Mouse (Mus musculus) stomach, embryonic 14.5 days (tissue): ENCODE measurements around the gene Ehmt2. TPM values are rescaled to one million over a fixed set of nuclear protein-coding genes. Genes with fewer than 3 reads are reported as not detected.
"Not testable (repeated sequence)": the region's sequence is repeated elsewhere in the genome, so short reads cannot be mapped to it uniquely, and the experiment has no call there.

ENCODE experiments used
- ATAC-seq: fragments of 200-750 bp; cut with Nextera tagmentation; 2 replicates; pipeline ENCODE4 v1.8.0; 2017; ENCODE audit warnings: low read depth, moderate TSS enrichment; ENCODE audit not compliant: insufficient number of reproducible peaks, insufficient read depth, low FRiP score
- H3K27ac ChIP-seq: fragments of 300-500 bp; sonication (generic); 2 replicates; pipeline ENCODE4 v1.5.1; 2014; ENCODE audit warnings: mild to moderate bottlenecking, low read length, moderate library complexity, mixed read lengths
- H3K27me3 ChIP-seq: fragments of 300-500 bp; sonication (generic); 2 replicates; pipeline ENCODE4 v1.6.1; 2014; ENCODE audit warnings: low read length, control low read depth, mixed read lengths; ENCODE audit not compliant: control insufficient read depth, insufficient read depth
- H3K36me3 ChIP-seq: fragments of 300-500 bp; sonication (generic); 2 replicates; pipeline ENCODE4 v1.6.1; 2014; ENCODE audit warnings: mild to moderate bottlenecking, control low read depth, low read length, moderate library complexity, mixed read lengths; ENCODE audit not compliant: control insufficient read depth, insufficient read depth
- H3K4me1 ChIP-seq: fragments of 300-500 bp; sonication (generic); 2 replicates; pipeline ENCODE4 v1.6.1; 2014; ENCODE audit warnings: low read length, control low read depth, mixed read lengths; ENCODE audit not compliant: control insufficient read depth, insufficient read depth
- H3K4me2 ChIP-seq: fragments of 300-500 bp; sonication (generic); replicated peaks from 2 replicates; pipeline ENCODE4 v1.6.1; 2014; ENCODE audit warnings: low read depth, low read length, control low read depth
- H3K4me3 ChIP-seq: fragments of 300-500 bp; sonication (generic); 2 replicates; pipeline ENCODE4 v1.5.1; 2014; ENCODE audit warnings: low read depth, low read length, control low read depth
- H3K9ac ChIP-seq: fragments of 300-500 bp; sonication (generic); replicated peaks from 2 replicates; pipeline ENCODE4 v1.6.1; 2014; ENCODE audit warnings: low read depth, mild to moderate bottlenecking, control low read depth, low read length, moderate library complexity, mixed read lengths
- H3K9me3 ChIP-seq: fragments of 300-500 bp; sonication (generic); 2 replicates; pipeline ENCODE4 v1.6.1; 2016; ENCODE audit warnings: low read depth, low read length, control low read depth; ENCODE audit not compliant: control insufficient read depth
- WGBS: fragments of 180-500 bp; shearing (Covaris S2); extraction: QIAGEN DNeasy Blood & Tissue Kit; methylation state at CpG from one replicate; pipeline ENCODE4 v1.1.7; 2014; 5-methylcytosine and 5-hydroxymethylcytosine counted together
- polyA plus RNA-seq: library from polyadenylated mRNA; unstranded; fragments of >200 nt; fragmentation: Nextera tagmentation; extraction: Ambion mirVana; gene quantifications from 2 replicates; pipeline ENCODE4 v1.2.1, GENCODE M21; 2014

The Ehmt2 gene
- polyA plus RNA-seq, 1 experiment from 2014 or later: 79.4 TPM

DNA sequence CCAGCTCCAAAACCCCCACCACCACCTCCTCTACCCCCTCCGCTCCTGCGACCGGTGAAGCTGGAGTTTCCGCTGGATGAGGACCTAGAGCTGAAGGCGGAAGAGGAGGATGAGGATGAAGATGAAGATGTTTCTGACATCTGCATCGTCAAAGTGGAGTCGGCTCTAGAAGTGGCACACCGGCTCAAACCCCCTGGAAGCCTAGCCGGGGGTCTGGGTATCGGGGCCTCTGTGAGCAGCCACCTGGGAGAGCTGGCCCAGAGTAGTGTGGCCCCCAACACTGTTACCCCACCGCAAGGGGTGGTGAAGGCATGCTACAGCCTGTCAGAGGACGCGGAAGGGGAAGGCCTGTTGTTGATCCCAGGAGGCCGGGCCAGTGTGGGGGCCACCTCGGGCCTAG, 2.5 kb upstream of the Ehmt2 start:
- WGBS: 87% methylated on average over 15 of the region's 15 CpGs
- Histone ChIP-seq H3K27me3 (no peaks in the 10 kb centered on the region), H3K4me3 (peak overlapping the region; percentile 82), H3K27ac (peak overlapping the region; percentile 92; the same call in 1 of the 2 replicates), H3K9ac (no peak overlapping the region), H3K36me3 (no peaks in the 10 kb centered on the region; the same call in 1 of the 2 replicates), H3K4me1 (peaks cover 27% of the 10 kb centered on the region), H3K9me3 (no peaks in the 10 kb centered on the region), H3K4me2 (peak overlapping the region; percentile 84)
- ATAC-seq: no peak

DNA sequence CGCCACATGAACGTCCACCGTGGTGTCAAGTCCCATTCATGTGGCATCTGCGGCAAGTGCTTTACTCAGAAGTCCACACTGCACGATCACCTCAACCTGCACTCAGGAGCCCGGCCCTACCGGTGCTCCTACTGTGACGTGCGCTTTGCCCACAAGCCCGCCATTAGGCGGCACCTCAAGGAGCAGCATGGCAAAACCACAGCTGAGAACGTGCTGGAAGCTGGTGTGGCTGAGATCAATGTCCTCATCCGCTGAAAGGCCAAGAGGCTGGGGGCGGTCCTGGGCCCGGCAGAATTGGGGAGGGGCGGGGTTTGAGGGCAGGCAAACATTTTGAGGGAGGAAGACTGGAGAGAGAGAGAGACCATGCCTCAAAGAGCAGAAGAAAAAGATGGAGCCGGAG, 1.9 kb upstream of the Ehmt2 start:
- Histone ChIP-seq H3K4me2 (no peak overlapping the region), H3K27me3 (no peaks in the 10 kb centered on the region), H3K9ac (no peak overlapping the region), H3K36me3 (peaks cover 4% of the 10 kb centered on the region), H3K27ac (no peak overlapping the region), H3K4me1 (peaks cover 27% of the 10 kb centered on the region), H3K4me3 (no peak overlapping the region), H3K9me3 (no peaks in the 10 kb centered on the region)
- ATAC-seq: no peak
- 80% methylated on average over 17 of the region's 17 CpGs for WGBS

DNA sequence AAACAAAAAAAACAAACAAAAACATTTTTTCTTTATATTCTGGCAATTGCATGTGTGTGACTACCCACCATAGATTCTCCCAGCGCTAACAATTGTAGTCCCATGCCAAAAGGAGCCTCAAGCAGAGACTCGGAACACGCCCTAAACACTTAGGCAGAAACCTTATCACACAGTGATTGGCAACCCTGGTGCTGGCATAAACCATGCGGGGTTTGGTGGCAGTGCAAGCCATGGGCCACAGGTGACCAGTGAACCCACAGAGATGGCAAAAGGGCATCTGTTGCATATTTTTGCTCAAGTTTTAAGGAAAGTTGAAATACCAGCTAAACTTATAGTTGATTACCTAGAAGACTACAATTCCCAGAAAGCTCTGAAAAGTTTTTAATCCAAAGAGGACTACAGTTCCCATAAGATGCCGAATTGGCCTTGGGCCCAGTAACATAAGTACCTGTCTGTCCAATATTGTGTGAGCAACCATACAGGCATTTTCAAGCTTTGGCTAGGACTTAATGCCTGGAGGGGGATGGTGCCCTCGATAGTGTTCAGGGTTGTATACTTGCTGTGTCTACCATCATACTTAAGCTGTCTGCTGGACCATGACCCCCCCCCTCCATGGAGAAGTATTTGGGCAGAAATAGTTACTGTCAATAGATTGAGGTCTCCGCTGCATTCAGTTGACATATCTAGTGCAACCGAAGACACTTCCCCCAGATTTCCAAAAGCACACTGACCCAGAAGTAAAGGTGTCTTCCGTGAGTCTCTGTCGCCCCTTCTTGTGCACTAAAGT, 703 bp upstream of the Ehmt2 start:
- peak overlapping the region; percentile 96 for H3K9ac ChIP-seq
- H3K36me3 ChIP-seq: peaks cover 10% of the 10 kb centered on the region
- H3K27me3 ChIP-seq: no peaks in the 10 kb centered on the region
- 16% methylated on average over 10 of the region's 10 CpGs for WGBS
- no peaks in the 10 kb centered on the region for H3K9me3 ChIP-seq
- peak overlapping the region; percentile 80 for H3K4me2 ChIP-seq
- peak overlapping the region; percentile 98 for H3K27ac ChIP-seq
- peaks cover 27% of the 10 kb centered on the region for H3K4me1 ChIP-seq
- peak overlapping the region; percentile 61 for H3K4me3 ChIP-seq
- no peak for ATAC-seq

DNA sequence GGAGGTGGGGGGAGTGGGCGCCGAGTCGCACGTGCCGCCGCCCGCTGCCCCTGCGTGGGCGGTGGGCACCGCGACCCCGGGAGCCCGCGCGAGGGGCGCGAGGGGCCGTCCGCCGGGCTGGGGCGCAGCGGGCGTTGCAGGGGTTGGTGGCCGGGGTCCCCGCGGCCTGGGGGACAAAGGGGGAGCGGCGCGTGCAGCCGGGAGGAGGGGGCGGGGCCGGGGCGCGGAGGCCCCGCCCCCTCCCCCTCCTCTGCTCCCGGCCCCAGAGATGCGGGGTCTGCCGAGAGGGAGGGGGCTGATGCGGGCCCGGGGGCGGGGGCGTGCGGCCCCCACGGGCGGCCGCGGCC, 410 bp downstream of the Ehmt2 start:
- H3K9me3 ChIP-seq: no peaks in the 10 kb centered on the region
- peak overlapping the region; percentile 80 for H3K4me2 ChIP-seq
- 1% methylated on average over 22 of the region's 47 CpGs for WGBS
- H3K9ac ChIP-seq: peak overlapping the region; percentile 96
- no peaks in the 10 kb centered on the region for H3K27me3 ChIP-seq
- H3K27ac ChIP-seq: peak overlapping the region; percentile 98
- peak overlapping the region; percentile 61 for H3K4me3 ChIP-seq
- peaks cover 23% of the 10 kb centered on the region for H3K4me1 ChIP-seq
- ATAC-seq: no peak
- peaks cover 21% of the 10 kb centered on the region for H3K36me3 ChIP-seq

DNA sequence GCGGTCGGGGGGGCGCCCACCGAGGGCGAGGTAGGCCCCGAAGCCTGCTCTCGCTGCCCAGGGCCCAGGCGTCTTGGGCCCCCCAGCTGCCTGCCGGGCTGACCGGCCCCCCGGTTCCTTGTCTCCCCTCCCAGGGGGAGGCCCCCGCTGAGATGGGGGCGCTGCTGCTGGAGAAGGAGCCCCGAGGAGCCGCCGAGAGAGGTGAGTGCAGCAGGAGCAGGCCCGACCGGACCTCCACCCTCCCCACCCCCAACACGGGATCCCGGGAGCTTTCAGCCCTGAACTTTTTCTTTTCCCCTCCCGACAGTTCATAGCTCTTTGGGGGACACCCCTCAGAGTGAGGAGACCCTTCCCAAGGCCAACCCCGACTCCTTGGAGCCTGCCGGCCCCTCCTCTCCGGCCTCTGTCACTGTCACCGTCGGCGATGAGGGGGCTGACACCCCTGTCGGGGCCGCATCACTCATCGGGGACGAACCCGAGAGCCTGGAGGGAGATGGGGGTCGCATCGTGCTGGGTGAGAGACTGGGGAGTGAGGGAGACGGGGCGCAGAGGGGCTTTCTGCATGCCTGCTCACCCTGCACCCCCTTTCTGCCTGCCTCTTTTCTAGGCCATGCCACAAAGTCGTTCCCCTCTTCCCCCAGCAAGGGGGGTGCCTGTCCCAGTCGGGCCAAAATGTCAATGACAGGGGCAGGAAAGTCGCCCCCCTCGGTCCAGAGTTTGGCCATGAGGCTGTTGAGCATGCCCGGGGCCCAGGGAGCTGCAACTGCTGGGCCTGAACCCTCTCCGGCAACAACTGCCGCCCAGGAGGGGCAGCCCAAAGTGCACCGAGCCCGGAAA, 1.0 kb downstream of the Ehmt2 start:
- Histone ChIP-seq H3K9me3 (no peaks in the 10 kb centered on the region), H3K4me1 (peaks cover 21% of the 10 kb centered on the region), H3K36me3 (peaks cover 25% of the 10 kb centered on the region), H3K4me3 (peak overlapping the region; percentile 61), H3K27ac (peak overlapping the region; percentile 98), H3K4me2 (peak overlapping the region; percentile 80), H3K27me3 (no peaks in the 10 kb centered on the region), H3K9ac (peak overlapping the region; percentile 96)
- no peak for ATAC-seq
- under 1% methylated on average over 36 of the region's 45 CpGs for WGBS

DNA sequence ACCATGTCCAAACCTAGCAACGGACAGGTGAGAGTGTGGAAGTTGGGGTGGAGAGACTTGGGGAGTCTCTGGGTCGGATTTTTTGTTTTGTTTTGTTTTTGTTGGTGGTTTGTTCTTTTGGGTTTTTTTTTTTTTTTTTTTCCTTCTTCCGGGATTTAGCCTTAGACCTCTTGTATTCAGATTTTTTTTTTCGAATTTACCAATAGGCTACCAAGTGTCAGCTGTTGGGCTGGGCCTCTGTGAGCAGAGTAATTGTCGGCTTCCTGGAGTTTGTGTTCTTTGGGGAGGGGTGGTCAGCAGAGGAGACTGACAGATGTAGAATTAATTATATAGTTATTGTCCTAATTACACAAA, 1.6 kb downstream of the Ehmt2 start:
- no peaks in the 10 kb centered on the region for H3K27me3 ChIP-seq
- H3K4me2 ChIP-seq: peak overlapping the region; percentile 80
- no peaks in the 10 kb centered on the region for H3K9me3 ChIP-seq
- peak overlapping the region; percentile 96 for H3K9ac ChIP-seq
- peaks cover 21% of the 10 kb centered on the region for H3K4me1 ChIP-seq
- peaks cover 30% of the 10 kb centered on the region for H3K36me3 ChIP-seq
- peak overlapping the region; percentile 61 for H3K4me3 ChIP-seq
- peak overlapping the region; percentile 98; the same call in 1 of the 2 replicates for H3K27ac ChIP-seq
- 4% methylated on average over 5 of the region's 5 CpGs for WGBS
- no peak for ATAC-seq

DNA sequence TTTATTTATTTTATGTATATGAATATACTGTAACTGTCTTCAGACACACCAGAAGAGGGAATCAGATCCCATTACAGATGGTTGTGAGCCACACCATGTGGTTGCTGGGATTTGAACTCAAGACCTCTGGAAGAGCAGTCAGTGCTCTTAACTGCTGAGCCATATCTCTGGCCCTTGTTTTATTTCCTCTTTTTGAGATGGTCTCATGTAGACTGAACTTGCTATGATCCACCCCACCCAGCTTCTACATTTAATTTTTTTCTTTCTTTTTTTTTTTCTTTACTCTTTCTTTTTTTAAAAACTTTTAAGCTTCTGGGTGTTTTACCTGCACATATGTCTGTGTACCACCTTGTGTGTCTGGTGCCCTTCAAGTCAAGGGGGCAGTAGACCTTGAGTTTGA, 2.6 kb downstream of the Ehmt2 start:
- not testable (repeated sequence) for H3K27ac ChIP-seq, H3K27me3 ChIP-seq, ATAC-seq, H3K4me3 ChIP-seq, H3K9me3 ChIP-seq, H3K4me2 ChIP-seq, H3K9ac ChIP-seq
- H3K4me1 ChIP-seq: peaks cover 14% of the 10 kb centered on the region
- peaks cover 39% of the 10 kb centered on the region for H3K36me3 ChIP-seq

DNA sequence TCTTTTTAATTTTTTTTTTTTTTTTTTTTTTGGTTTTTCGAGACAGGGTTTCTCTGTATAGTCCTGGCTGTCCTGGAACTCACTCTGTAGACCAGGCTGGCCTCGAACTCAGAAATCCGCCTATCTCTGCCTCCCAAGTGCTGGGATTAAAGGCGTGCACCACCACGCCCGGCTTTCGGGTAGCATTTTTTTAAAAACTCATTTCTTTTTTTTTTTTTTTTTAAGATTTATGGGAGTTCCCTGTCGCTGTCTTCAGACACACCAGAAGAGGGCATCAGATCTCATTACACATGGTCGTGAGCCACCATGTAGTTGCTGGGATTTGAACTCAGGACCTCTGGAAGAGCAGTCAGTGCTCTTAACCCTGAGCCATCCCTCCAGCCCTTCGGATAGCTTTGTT, 3.7 kb downstream of the Ehmt2 start:
- not testable (repeated sequence) for H3K4me2 ChIP-seq, H3K27me3 ChIP-seq, H3K27ac ChIP-seq, H3K9me3 ChIP-seq, H3K4me3 ChIP-seq, H3K9ac ChIP-seq, ATAC-seq
- WGBS: 85% methylated on average over 9 of the region's 10 CpGs
- peaks cover 11% of the 10 kb centered on the region for H3K4me1 ChIP-seq
- peaks cover 50% of the 10 kb centered on the region for H3K36me3 ChIP-seq
